Mouse (Mus musculus): ENCODE measurements around the gene Col6a6.

GRCm38 (mm10) chr9:105852778-105853065, 24.8 kb upstream of the Col6a6 start:
- TF ChIP-seq HCFC1 (IDR thresholded peaks at IDR 0.05; ENCODE audit: borderline replicate concordance, insufficient read depth, low read length) (no peak), MAFK (IDR thresholded peaks at IDR 0.05; ENCODE audit: insufficient read depth, low read depth, low read length) (no peak), ZNF384 (IDR thresholded peaks at IDR 0.05; ENCODE audit: low read depth, low read length) (no peak), CHD2 (IDR thresholded peaks at IDR 0.05; ENCODE audit: low read depth, low read length) (no peak), ZC3H11A (IDR thresholded peaks at IDR 0.05; ENCODE audit: borderline replicate concordance, low read depth, low read length) (no peak)
